Mouse (Mus musculus) heart, postnatal 10 days (tissue): Measurements from ENCODE around the gene Jade3. TPM values are rescaled to one million over a fixed set of nuclear protein-coding genes. Genes with fewer than 3 reads are reported as not detected.
A peak's percentile ranks its signal among the peaks of the same experiment; 100 is the strongest.
"Not testable (repeated sequence)": the region's sequence is repeated elsewhere in the genome, so short reads cannot be mapped to it uniquely, and the experiment has no call there.

ENCODE experiments used
- DNase-seq, 2 experiments: peaks; one replicate each; pipeline ENCODE4 v3.0.0; 2021
- intact Hi-C: fragments of 180-260 bp; cut with DNase I; formaldehyde crosslinking; loops from one replicate; pipeline ENCODE4 v1.15.1; 2025
- total RNA-seq, 2 experiments: library from RNA; stranded (reverse); gene quantifications; 2 replicates each; pipeline ENCODE4 v1.2.3; 2021

Jade3 gene
- 1 to 10 TPM; 3.4 to 4.1 TPM for total RNA-seq

- peak; percentile 78 to 84 for DNase-seq
- intact Hi-C loops = loop anchor here (5.0 kb wide), 1 partner anchor 63 kb away; the partner anchor contains the start of gene Rp2
These were observed at the start of gene Jade3 for GRCm38 (mm10) chrX:20425140-20425838. Jade3 (plus strand) TSS chrX:20425688.

- intact Hi-C loops = no loop called here
- DNase-seq = no peak
These were observed 46.0 kb upstream of the Jade3 start for GRCm38 (mm10) chrX:20379347-20380014.

GRCm38 (mm10) chrX:20382260-20382659 lies 43.2 kb upstream of the Jade3 start:
- no peak for DNase-seq
- intact Hi-C loops = no loop called here

GRCm38 (mm10) chrX:20387006-20387405 lies 38.5 kb upstream of the Jade3 start:
- no peak for DNase-seq
- intact Hi-C loops = no loop called here

GRCm38 (mm10) chrX:20391964-20392363 lies 33.5 kb upstream of the Jade3 start:
- DNase-seq, intact Hi-C loops: not testable (repeated sequence)

GRCm38 (mm10) chrX:20392942-20393341 lies 32.5 kb upstream of the Jade3 start:
- DNase-seq = no peak
- intact Hi-C loops = no loop called here

- DNase-seq = no peak
- intact Hi-C loops = no loop called here
These were observed 21.4 kb upstream of the Jade3 start for GRCm38 (mm10) chrX:20404068-20404467.

- intact Hi-C loops = no loop called here
- DNase-seq = no peak
These were observed 18.6 kb upstream of the Jade3 start for GRCm38 (mm10) chrX:20406909-20407308.

GRCm38 (mm10) chrX:20407676-20408075 lies 17.8 kb upstream of the Jade3 start:
- intact Hi-C loops = no loop called here
- DNase-seq = no peak

GRCm38 (mm10) chrX:20411382-20411781 lies 14.1 kb upstream of the Jade3 start:
- no peak for DNase-seq
- intact Hi-C loops = no loop called here

- intact Hi-C loops = no loop called here
- no peak for DNase-seq
These were observed 13.3 kb upstream of the Jade3 start for GRCm38 (mm10) chrX:20412221-20412620.

- intact Hi-C loops = no loop called here
- no peak for DNase-seq
These were observed 10.4 kb upstream of the Jade3 start for GRCm38 (mm10) chrX:20414885-20415622.

- no peak for DNase-seq
- intact Hi-C loops = no loop called here
These were observed 7.0 kb upstream of the Jade3 start for GRCm38 (mm10) chrX:20418461-20418860.

- DNase-seq = no peak
- intact Hi-C loops = no loop called here
These were observed 6.0 kb upstream of the Jade3 start for GRCm38 (mm10) chrX:20419536-20419935.

- intact Hi-C loops = loop anchor here (5.0 kb wide), 1 partner anchor 64 kb away; the partner anchor contains the start of gene Rp2
- DNase-seq = peak; percentile 45 to 49
These were observed 456 bp downstream of the Jade3 start for GRCm38 (mm10) chrX:20425839-20426449.

GRCm38 (mm10) chrX:20483213-20483612 lies 57.7 kb downstream of the Jade3 start:
- DNase-seq = no peak
- intact Hi-C loops = no loop called here

- no peak for DNase-seq
These were observed 72.2 kb downstream of the Jade3 start for GRCm38 (mm10) chrX:20497682-20498081.

GRCm38 (mm10) chrX:20520290-20520939 lies 94.9 kb downstream of the Jade3 start:
- intact Hi-C loops = no loop called here
- DNase-seq = no peak

More at GRCm38 (mm10) chrX:20497682-20498081, 72.2 kb downstream of the Jade3 start:
- intact Hi-C loops = loop anchor here (5.0 to 10.0 kb wide), 2 partner anchors 340 to 473 kb away; no protein-coding TSS in a partner anchor

GRCm38 (mm10) chrX:20521578-20521977 lies 96.1 kb downstream of the Jade3 start:
- intact Hi-C loops = no loop called here
- DNase-seq = no peak

- DNase-seq = no peak
- intact Hi-C loops = no loop called here
These were observed 107.1 kb downstream of the Jade3 start for GRCm38 (mm10) chrX:20532621-20533020.
